Mouse (Mus musculus) monocyte, adult 5-6 weeks (primary cell): ENCODE measurements at regions not wholly inside any gene's neighbourhood (a gene's known extent, or its start where the extent isn't known, plus 50 kb on each side); places are given as distances from the start of the nearest gene placed in this dataset.

Experiments used
- ATAC-seq: fragments of 153-309, 156-312 bp; replicated peaks from 2 replicates; pipeline ENCODE4 v1.8.0; 2017; ENCODE audit warnings: mild to moderate bottlenecking; ENCODE audit not compliant: low TSS enrichment, insufficient number of reproducible peaks, severe bottlenecking, poor library complexity, low FRiP score

DNA sequence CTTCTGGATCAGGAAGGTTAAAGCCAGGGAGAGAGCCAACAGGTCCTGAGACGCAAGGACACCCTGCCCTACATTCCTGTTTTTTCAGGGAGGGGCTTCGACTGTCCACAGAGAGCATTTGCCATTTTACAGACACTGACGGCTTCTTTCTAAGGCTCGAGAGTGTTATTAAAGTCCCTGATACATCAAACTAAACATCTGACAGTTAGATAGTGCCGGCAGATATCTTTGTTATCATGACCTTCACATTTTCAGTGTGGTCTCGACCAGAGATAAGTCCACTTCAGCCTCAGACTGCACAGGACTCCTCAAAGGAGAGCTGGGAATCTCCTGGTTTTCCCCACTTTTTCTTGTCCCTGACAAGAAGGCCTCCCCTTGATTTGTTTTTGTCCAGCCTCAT lies 229.9 kb upstream of the Cited2 start:
- ATAC-seq = no peak

DNA sequence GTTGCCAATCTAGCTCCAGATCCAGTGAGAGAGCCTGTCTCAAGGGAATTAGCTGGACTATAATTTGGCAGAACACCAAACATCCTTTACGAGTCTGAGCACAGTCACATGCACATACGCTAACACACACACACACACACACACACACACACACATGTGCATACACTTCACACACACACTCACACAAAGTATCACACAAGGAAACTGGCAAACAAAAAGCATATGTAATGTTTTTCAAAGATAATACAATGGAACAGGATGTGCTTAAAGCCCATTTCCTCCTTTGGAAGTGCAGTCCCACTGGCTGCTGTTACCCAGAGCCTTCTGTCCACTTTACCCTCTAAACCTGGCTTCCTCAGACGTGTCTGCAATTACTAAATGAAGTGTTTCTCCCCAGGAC lies 226.2 kb upstream of the Cited2 start:
- no peak for ATAC-seq

DNA sequence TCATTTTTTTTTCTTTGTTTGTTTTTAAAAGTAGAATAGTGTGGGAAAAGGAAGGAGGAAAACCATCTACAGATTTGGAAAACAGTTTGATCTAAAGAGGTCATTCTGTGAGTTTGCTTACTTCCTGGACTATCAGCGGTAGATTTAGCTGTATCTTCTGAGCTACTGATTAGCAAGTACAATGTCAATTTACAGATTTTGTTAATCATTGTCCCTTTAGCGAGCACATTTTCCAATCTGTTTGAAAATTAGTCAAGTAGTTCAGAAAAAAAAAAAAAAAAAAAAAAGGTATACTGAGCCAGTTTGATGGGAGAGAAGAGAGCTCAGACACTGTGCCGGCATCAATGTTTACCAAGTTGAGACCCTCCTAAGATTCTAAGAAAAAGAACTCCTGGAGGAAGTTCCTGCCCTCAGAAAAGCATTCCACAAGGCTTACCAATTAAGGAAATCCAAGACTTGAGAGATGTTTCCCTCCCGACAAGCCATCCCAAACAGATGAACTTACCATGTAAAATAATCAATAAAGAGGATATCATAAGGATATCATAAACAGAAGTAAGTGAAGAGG lies 212.3 kb upstream of the Cited2 start:
- no peak for ATAC-seq

DNA sequence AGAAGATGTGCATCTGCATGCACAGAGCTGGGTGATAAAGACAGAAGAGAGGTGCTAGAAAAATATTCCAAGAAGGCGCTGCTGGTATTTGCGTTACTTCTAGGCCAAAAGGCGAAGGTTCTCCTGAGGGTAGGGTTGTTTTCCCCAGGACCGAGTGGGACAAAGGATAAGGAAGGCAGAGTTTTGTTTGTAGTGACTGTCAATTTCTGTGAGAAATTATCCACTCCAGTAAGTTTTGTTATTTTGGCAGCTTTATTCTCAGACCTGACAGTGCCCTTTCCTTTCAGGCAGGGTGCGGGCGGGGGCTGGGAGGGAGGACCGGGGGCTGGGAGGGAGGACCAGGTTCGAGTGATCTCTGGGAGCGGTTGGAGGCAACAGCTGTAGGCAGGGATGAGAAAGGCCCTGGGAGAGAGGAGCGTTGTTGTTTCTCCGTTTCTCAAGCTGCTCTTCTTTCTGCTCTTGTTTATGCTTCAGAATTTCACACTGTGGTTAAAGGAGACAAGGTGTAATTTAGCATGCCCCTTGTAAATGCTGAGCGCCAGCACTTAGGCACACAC lies 211.2 kb upstream of the Cited2 start:
- no peak for ATAC-seq

- ATAC-seq = no peak
Measured at GRCm38 (mm10) chr10:17512487-17512886, 210.5 kb upstream of the Cited2 start.

DNA sequence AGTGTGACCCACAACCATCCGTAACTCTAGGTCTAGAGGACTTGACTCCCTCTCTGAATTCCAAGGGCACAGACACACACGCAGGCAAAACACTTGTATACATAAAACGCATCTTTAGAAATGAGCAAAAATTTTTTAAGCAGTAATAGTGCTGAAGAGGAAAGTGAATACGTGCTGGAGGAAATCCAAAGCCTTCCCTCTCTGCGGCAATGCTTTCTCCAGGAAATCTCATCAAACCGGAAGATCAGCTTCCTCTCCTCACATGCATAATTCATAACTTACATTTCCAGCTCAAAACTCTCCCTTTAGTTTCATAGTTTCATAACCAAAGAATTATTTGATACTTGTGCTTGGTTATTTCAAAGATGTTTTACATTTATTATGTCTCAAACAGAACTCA lies 209.3 kb upstream of the Cited2 start:
- no peak for ATAC-seq

DNA sequence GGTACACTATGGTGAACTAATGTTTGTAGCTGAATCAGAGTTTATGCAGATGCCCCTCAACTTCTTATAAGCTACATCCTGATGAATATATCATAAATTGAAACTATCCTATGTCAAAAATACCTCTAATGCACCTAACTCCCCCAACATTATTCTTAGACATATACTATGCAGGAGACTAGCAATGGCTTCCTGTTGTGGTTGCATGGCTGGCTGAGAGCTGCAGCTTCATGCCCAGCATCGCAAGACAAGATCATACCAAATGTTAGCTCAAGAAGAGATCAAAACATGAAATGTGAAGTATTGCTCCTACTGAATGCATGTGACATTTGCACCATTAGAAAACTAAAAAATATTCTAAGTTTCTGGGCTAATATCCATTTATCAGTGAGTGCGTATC lies 206.9 kb upstream of the Cited2 start:
- no peak for ATAC-seq

DNA sequence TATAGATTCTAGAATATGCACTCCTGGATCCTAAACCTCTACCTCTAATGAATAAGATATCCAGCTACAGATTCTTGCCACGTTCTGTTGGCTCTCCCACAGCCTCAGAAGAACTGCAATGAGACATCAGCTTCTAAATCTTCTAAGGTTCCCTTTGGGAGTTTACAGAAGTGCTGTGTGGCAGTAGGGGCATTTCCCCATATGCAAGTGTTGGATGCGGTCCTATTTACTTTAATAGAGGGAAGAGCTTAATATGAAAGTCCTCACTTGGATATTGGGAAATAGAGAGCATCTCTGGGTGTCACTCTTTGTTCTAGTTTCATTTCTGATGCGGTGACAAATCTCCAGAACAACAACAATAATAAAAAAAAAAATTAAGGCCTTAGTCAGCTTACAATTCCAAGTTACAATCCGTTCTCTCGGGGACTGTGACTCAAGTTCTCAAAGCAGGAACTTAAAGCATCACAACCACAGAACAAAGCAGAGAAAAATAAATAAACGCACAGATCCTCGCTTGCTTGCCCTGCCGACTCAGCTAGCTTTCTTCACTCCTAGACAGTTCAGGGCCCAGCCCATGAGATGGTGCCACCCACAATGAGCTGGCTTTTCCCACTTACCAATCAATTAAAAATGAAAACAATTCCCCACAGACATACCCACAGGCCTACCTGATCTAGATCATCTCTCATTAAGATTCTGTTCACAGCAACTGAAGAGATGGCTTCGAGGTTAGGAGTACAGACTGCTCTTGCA lies 204.4 kb upstream of the Cited2 start:
- peak; percentile 77 for ATAC-seq

- peak; percentile 36; the same call in 1 of the 2 replicates for ATAC-seq
Measured at GRCm38 (mm10) chr10:17522026-17522541, 200.9 kb upstream of the Cited2 start.

DNA sequence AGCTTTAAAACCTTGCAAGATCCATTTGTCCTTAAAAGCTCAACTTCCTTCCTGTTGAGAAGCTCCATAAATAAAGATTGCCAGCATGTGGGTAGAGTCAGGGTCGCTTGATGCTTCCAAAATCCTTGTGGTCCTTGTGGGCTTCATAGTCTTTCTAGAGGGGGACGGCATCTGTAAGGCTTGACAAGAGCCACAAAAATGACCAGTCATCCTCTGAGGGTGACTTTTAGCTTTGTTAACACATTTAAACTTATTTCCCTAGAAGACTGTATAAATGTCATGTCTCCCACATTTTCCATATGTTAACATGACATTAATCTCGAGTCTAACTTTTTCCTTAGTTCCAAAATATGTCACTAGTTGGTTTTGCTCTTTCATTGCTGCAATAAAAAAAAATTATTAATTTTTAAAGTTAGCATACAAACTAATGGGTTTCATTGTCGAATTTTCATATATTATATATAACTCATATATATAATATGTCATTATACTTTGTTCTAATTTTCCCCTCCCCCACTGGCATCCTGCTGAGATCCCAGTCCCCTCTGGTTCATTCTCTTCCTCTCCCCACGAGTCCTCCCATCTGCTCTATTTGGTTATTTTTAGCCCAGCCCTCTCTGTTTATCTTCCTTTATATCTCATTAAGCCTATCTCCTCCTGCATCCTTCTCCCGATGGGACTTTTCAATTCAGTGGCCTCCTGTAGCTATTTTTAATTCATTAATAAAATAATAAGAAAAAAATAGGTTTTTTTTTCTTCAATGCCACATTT lies 199.3 kb upstream of the Cited2 start:
- ATAC-seq = no peak

DNA sequence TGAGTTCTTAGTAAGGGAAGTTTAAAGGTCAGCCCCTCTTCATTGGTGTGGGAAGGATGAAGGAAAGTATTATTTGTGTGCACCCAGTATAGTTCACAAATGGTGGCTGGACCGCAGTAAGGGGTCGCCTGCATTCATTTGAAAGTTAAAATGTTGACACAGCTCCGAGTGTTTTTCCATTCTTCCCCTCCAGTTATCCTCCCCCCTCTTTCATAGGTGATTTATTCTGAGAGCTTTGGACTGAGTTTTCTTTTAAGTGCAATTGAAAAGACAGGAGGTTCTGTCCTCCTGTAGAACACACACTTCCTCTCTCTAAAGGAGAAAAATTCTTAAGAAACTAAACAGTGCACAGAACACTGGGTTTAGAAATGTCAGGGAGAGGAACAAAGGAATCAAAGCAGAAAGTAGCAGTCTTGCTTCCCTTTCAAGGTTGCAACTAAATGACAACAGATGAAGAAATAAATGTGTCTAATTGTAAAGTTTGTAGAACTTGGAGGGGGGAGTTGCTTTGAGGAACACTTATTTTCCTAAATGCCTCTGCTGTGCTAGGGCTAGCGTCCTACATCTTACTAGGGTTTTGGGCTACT lies 195.8 kb upstream of the Cited2 start:
- ATAC-seq = peak; percentile 22; the same call in 1 of the 2 replicates

DNA sequence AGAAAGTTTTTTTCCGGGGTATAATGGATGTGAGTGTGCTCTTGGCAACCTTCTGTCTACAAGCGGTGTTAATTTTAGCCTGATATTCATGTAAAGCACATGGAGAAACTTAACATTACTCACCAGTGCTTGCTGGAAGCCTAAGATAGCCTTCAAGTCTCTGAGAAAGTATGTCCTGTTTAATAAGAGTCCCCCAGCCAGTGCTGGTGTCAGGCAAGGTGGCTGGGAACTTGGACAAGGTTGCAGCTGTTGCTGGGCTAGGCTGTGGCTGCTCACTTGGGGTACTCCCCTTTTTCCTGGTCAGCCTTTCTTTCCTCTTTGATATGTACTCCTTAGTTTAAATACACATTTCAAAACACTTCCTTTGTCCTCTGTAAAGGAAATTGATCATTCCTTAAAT lies 194.9 kb upstream of the Cited2 start:
- ATAC-seq = no peak

GRCm38 (mm10) chr10:17528846-17529245 lies 194.2 kb upstream of the Cited2 start:
- ATAC-seq = no peak

GRCm38 (mm10) chr10:17529851-17530509 lies 193.0 kb upstream of the Cited2 start:
- no peak for ATAC-seq

GRCm38 (mm10) chr10:17531021-17531420 lies 192.0 kb upstream of the Cited2 start:
- no peak for ATAC-seq

DNA sequence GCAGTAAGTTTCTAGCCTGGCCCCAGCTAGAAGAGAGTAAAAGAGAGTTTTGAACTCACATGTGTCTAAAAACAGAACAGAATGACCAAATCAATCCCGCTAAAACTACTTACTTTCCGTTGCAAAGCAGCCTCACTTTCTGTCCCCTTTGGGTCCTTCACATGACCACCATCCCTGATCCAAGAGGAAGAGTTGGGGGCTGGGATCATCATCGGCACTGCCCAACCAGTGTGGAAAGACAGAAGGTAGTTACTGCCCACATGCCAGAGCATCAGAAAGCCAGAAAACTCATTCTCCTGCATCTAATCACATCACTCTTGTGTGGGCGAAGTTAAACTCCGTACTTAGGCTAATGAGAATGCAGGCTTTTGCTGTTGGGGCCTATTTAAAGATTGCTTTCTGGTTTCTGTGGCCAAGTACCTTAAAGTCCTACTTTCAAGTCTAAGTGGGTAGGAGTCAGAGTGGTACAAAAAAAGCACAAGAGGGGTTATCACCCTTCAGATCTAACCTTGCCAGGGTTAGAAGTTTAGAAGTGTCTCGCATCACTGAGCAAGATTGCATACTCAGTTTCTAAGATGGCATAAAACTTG lies 184.0 kb upstream of the Cited2 start:
- ATAC-seq = no peak

GRCm38 (mm10) chr10:17540404-17541375 lies 182.3 kb upstream of the Cited2 start:
- ATAC-seq = no peak
